Mouse (Mus musculus) right cerebral cortex, postnatal 14 days (tissue): Measurements from ENCODE around the gene Col4a3bp.
"Not testable (repeated sequence)": the region's sequence is repeated elsewhere in the genome, so short reads cannot be mapped to it uniquely, and the experiment has no call there.

Experiments used
- DNase-seq: peaks from one replicate; pipeline ENCODE4 v3.0.0; 2022

Col4a3bp gene

GRCm38 (mm10) chr13:96658936-96659335 lies 116.5 kb downstream of the Col4a3bp start:
- DNase-seq: no peak

GRCm38 (mm10) chr13:96660095-96660860 lies 117.9 kb downstream of the Col4a3bp start:
- DNase-seq: no peak

GRCm38 (mm10) chr13:96663120-96663519 lies 120.7 kb downstream of the Col4a3bp start:
- not testable (repeated sequence) for DNase-seq

GRCm38 (mm10) chr13:96664419-96664974 lies 122.1 kb downstream of the Col4a3bp start:
- DNase-seq: no peak

GRCm38 (mm10) chr13:96670019-96670405 lies 127.6 kb downstream of the Col4a3bp start:
- no peak for DNase-seq

GRCm38 (mm10) chr13:96670406-96671077 lies 128.1 kb downstream of the Col4a3bp start, which contains the start of gene Hmgcr:
TSS of gene Hmgcr (minus strand) at chr13:96670936.
- peak; percentile 99 for DNase-seq

GRCm38 (mm10) chr13:96671078-96671905 lies 128.9 kb downstream of the Col4a3bp start:
- no peak for DNase-seq

GRCm38 (mm10) chr13:96671906-96672234 lies 129.5 kb downstream of the Col4a3bp start:
- DNase-seq: no peak

GRCm38 (mm10) chr13:96672276-96672675 lies 129.9 kb downstream of the Col4a3bp start:
- DNase-seq: no peak

GRCm38 (mm10) chr13:96673817-96674216 lies 131.4 kb downstream of the Col4a3bp start:
- no peak for DNase-seq

GRCm38 (mm10) chr13:96675756-96676155 lies 133.3 kb downstream of the Col4a3bp start:
- DNase-seq: no peak

GRCm38 (mm10) chr13:96677071-96677470 lies 134.7 kb downstream of the Col4a3bp start:
- no peak for DNase-seq

- DNase-seq: no peak
These were observed 136.2 kb downstream of the Col4a3bp start for GRCm38 (mm10) chr13:96678616-96679015.

GRCm38 (mm10) chr13:96680163-96681087 lies 138.0 kb downstream of the Col4a3bp start:
- DNase-seq: no peak

GRCm38 (mm10) chr13:96681088-96681620 lies 138.7 kb downstream of the Col4a3bp start:
- no peak for DNase-seq

- DNase-seq: no peak
These were observed 142.4 kb downstream of the Col4a3bp start for GRCm38 (mm10) chr13:96684779-96685178.

GRCm38 (mm10) chr13:96687261-96687660 lies 144.8 kb downstream of the Col4a3bp start:
- DNase-seq: no peak
